Mouse (Mus musculus): ENCODE data around the gene Lmod2.
A peak's percentile ranks its signal among the peaks of the same experiment; 100 is the strongest.

Gene Lmod2

GRCm38 (mm10) chr6:24597500-24597899 lies at the start of gene Lmod2:
Lmod2 (plus strand) TSS chr6:24597762.
- DNase-seq (ENCODE audit: low read depth, low spot score), result no peak

- DNase-seq (ENCODE audit: low read depth, low spot score), result no peak
These were observed 47.8 kb upstream of the Lmod2 start for GRCm38 (mm10) chr6:24549801-24550200.

- DNase-seq (ENCODE audit: low read depth, low spot score), result no peak
These were observed 45.5 kb upstream of the Lmod2 start for GRCm38 (mm10) chr6:24552046-24552445.

GRCm38 (mm10) chr6:24554427-24555086 lies 43.0 kb upstream of the Lmod2 start:
- no peak for DNase-seq (ENCODE audit: low read depth, low spot score)

GRCm38 (mm10) chr6:24555488-24555887 lies 42.1 kb upstream of the Lmod2 start:
- DNase-seq (ENCODE audit: low read depth, low spot score), result no peak

- no peak for DNase-seq (ENCODE audit: low read depth, low spot score)
These were observed 33.5 kb upstream of the Lmod2 start for GRCm38 (mm10) chr6:24564081-24564480.

- no peak for DNase-seq (ENCODE audit: low read depth, low spot score)
These were observed 32.7 kb upstream of the Lmod2 start for GRCm38 (mm10) chr6:24564886-24565285.

GRCm38 (mm10) chr6:24568963-24569362 lies 28.6 kb upstream of the Lmod2 start:
- DNase-seq (ENCODE audit: low read depth, low spot score), result no peak

GRCm38 (mm10) chr6:24569711-24570110 lies 27.9 kb upstream of the Lmod2 start:
- no peak for DNase-seq (ENCODE audit: low read depth, low spot score)

GRCm38 (mm10) chr6:24570278-24570677 lies 27.3 kb upstream of the Lmod2 start:
- no peak for DNase-seq (ENCODE audit: low read depth, low spot score)

- DNase-seq (ENCODE audit: low read depth, low spot score), result no peak
These were observed 26.4 kb upstream of the Lmod2 start for GRCm38 (mm10) chr6:24571126-24571525.

- no peak for DNase-seq (ENCODE audit: low read depth, low spot score)
These were observed 25.1 kb upstream of the Lmod2 start for GRCm38 (mm10) chr6:24572431-24572830.

- DNase-seq (ENCODE audit: low read depth, low spot score), result no peak
These were observed 24.2 kb upstream of the Lmod2 start for GRCm38 (mm10) chr6:24573319-24573718.

GRCm38 (mm10) chr6:24583456-24583855 lies 14.1 kb upstream of the Lmod2 start:
- DNase-seq (ENCODE audit: low read depth, low spot score), result no peak

- peak; percentile 30 for DNase-seq (ENCODE audit: low read depth, low spot score)
These were observed 11.9 kb upstream of the Lmod2 start for GRCm38 (mm10) chr6:24585431-24586310.

- DNase-seq (ENCODE audit: low read depth, low spot score), result no peak
These were observed 10.7 kb upstream of the Lmod2 start for GRCm38 (mm10) chr6:24586885-24587284.

GRCm38 (mm10) chr6:24590282-24590681 lies 7.3 kb upstream of the Lmod2 start:
- no peak for DNase-seq (ENCODE audit: low read depth, low spot score)

GRCm38 (mm10) chr6:24591525-24592218 lies 5.9 kb upstream of the Lmod2 start:
- DNase-seq (ENCODE audit: low read depth, low spot score), result no peak

GRCm38 (mm10) chr6:24599179-24599578 lies 1.6 kb downstream of the Lmod2 start:
- DNase-seq (ENCODE audit: low read depth, low spot score), result no peak

GRCm38 (mm10) chr6:24599639-24600038 lies 2.1 kb downstream of the Lmod2 start:
- no peak for DNase-seq (ENCODE audit: low read depth, low spot score)

- no peak for DNase-seq (ENCODE audit: low read depth, low spot score)
These were observed 2.6 kb downstream of the Lmod2 start for GRCm38 (mm10) chr6:24600134-24600533.

- DNase-seq (ENCODE audit: low read depth, low spot score), result no peak
These were observed 3.2 kb downstream of the Lmod2 start for GRCm38 (mm10) chr6:24600726-24601125.

Data from mesoderm, embryonic 11.5 days (tissue).